Mouse (Mus musculus) MEL (cell line): ENCODE data around the gene Erc1. TPM values are rescaled to one million over a fixed set of nuclear protein-coding genes. Genes with fewer than 3 reads are reported as not detected.

Experiments
- DNase-seq: peaks from one replicate; pipeline ENCODE4 v3.0.0; 2011; ENCODE audit warnings: low read depth, low spot score
- H3K27ac ChIP-seq: 2 replicates; pipeline ENCODE4 v1.5.1; 2012; ENCODE audit warnings: low read depth, mild to moderate bottlenecking, control low read depth, low read length, moderate library complexity; ENCODE audit not compliant: control insufficient read depth
- H3K27me3 ChIP-seq, 2 experiments: fragments of 150-350 bp in 1 of 2; sonication (generic) in 1 of 2; 2 replicates each; pipeline ENCODE4 v1.6.1; 2012; ENCODE audit warnings: low read length in 2 of 2, mild to moderate bottlenecking in 2 of 2, improper control_type of control experiment in 1 of 2, moderate library complexity in 1 of 2; ENCODE audit not compliant: insufficient read depth in 2 of 2, control insufficient read depth in 1 of 2
- H3K36me3 ChIP-seq, 2 experiments: 2 replicates each; pipeline ENCODE4 v1.6.1; 2012 to 2014; ENCODE audit warnings: low read length in 2 of 2, improper control_type of control experiment in 1 of 2, inconsistent platforms in 1 of 2, mild to moderate bottlenecking in 1 of 2; ENCODE audit not compliant: insufficient read depth in 2 of 2, control insufficient read depth in 1 of 2
- H3K4me1 ChIP-seq, 2 experiments: fragments of 150-350 bp in 1 of 2; sonication (generic) in 1 of 2; 2 replicates each; pipeline ENCODE4 v1.6.1; 2012; ENCODE audit warnings: low read length in 2 of 2, improper control_type of control experiment in 1 of 2, mild to moderate bottlenecking in 1 of 2; ENCODE audit not compliant: insufficient read depth in 2 of 2, control insufficient read depth in 1 of 2
- H3K4me3 ChIP-seq, 2 experiments: fragments of 150-350 bp in 1 of 2; sonication (generic) in 1 of 2; 2 replicates each; pipeline ENCODE4 v1.5.1; 2012; ENCODE audit warnings: low read depth in 2 of 2, low read length in 2 of 2, mild to moderate bottlenecking in 2 of 2, moderate library complexity in 2 of 2, control low read depth in 1 of 2, improper control_type of control experiment in 1 of 2; ENCODE audit not compliant: control insufficient read depth in 1 of 2, insufficient read depth in 1 of 2
- H3K79me2 ChIP-seq: 2 replicates; pipeline ENCODE4 v1.6.1; 2012; ENCODE audit warnings: mild to moderate bottlenecking, low read length, moderate library complexity; ENCODE audit not compliant: control insufficient read depth, poor library complexity, insufficient read depth
- H3K9ac ChIP-seq: 2 replicates; pipeline ENCODE4 v1.6.1; 2012; ENCODE audit warnings: low read depth, mild to moderate bottlenecking, control low read depth, low read length, moderate library complexity; ENCODE audit not compliant: control insufficient read depth, poor library complexity, severe bottlenecking
- H3K9me3 ChIP-seq: fragments of 150-350 bp; sonication (generic); replicated peaks from 2 replicates; pipeline ENCODE4 v1.6.1; 2012; ENCODE audit warnings: mild to moderate bottlenecking, low read length, improper control_type of control experiment, moderate library complexity; ENCODE audit not compliant: insufficient read depth
- CHD1 ChIP-seq: IDR thresholded peaks from 2 replicates; pipeline ENCODE4 v1.6.1; 2012; ENCODE audit warnings: low read depth, mild to moderate bottlenecking, inconsistent platforms, low read length, improper control_type of control experiment
- CHD2 ChIP-seq: IDR thresholded peaks from 2 replicates; pipeline ENCODE4 v1.6.1; 2011; ENCODE audit warnings: low read length, improper control_type of control experiment
- CTCF ChIP-seq, 3 experiments: IDR thresholded peaks in 2 of 3; conservative IDR thresholded peaks in 1 of 3; 2 replicates each; pipeline ENCODE4 v1.5.1; 2011 to 2012; ENCODE audit warnings: low read length in 3 of 3, low read depth in 2 of 3, mild to moderate bottlenecking in 2 of 3, improper control_type of control experiment in 1 of 3, inconsistent platforms in 1 of 3, mixed read lengths in 1 of 3, moderate library complexity in 1 of 3; ENCODE audit not compliant: control insufficient read depth in 1 of 3, insufficient read depth in 1 of 3, poor library complexity in 1 of 3, severe bottlenecking in 1 of 3
- ELF1 ChIP-seq: IDR thresholded peaks from 2 replicates; pipeline ENCODE4 v1.6.1; 2014; ENCODE audit warnings: low read depth, mild to moderate bottlenecking, inconsistent platforms, low read length, improper control_type of control experiment, moderate library complexity
- EP300 ChIP-seq, 2 experiments: IDR thresholded peaks; 2 replicates each; pipeline ENCODE4 v1.6.1; 2011; ENCODE audit warnings: improper control_type of control experiment in 2 of 2, low read length in 2 of 2, low read depth in 1 of 2, mild to moderate bottlenecking in 1 of 2
- GATA1 ChIP-seq: IDR thresholded peaks from 2 replicates; pipeline ENCODE4 v1.6.1; 2011; ENCODE audit warnings: low read depth, low read length, improper control_type of control experiment
- HCFC1 ChIP-seq: IDR thresholded peaks from 2 replicates; pipeline ENCODE4 v1.6.1; 2012; ENCODE audit warnings: low read depth, mild to moderate bottlenecking, inconsistent platforms, low read length, improper control_type of control experiment, moderate library complexity
- JUND ChIP-seq: IDR thresholded peaks from 2 replicates; pipeline ENCODE4 v1.6.1; 2011; ENCODE audit warnings: low read depth, mild to moderate bottlenecking, improper control_type of control experiment, low read length
- MAFK ChIP-seq: IDR thresholded peaks from 2 replicates; pipeline ENCODE4 v1.6.1; 2011; ENCODE audit warnings: low read depth, mild to moderate bottlenecking, low read length, improper control_type of control experiment, borderline replicate concordance
- MAX ChIP-seq: IDR thresholded peaks from 2 replicates; pipeline ENCODE4 v1.6.1; 2011; ENCODE audit warnings: low read length, improper control_type of control experiment
- MEF2A ChIP-seq: IDR thresholded peaks from 2 replicates; pipeline ENCODE4 v1.6.1; 2014; ENCODE audit warnings: low read depth, mild to moderate bottlenecking, inconsistent platforms, low read length, improper control_type of control experiment; ENCODE audit not compliant: poor library complexity, insufficient replicate concordance, severe bottlenecking; ENCODE audit errors: extremely low read depth
- MXI1 ChIP-seq: IDR thresholded peaks from 2 replicates; pipeline ENCODE4 v1.6.1; 2011; ENCODE audit warnings: mild to moderate bottlenecking, low read depth, low read length, improper control_type of control experiment
- MYB ChIP-seq: IDR thresholded peaks from 2 replicates; pipeline ENCODE4 v1.6.1; 2011; ENCODE audit warnings: mild to moderate bottlenecking, low read depth, low read length, improper control_type of control experiment
- NRF1 ChIP-seq: IDR thresholded peaks from 2 replicates; pipeline ENCODE4 v1.6.1; 2014; ENCODE audit warnings: low read depth, mild to moderate bottlenecking, inconsistent platforms, low read length, improper control_type of control experiment, moderate library complexity; ENCODE audit not compliant: poor library complexity, insufficient read depth, severe bottlenecking
- POLR2AphosphoS5 ChIP-seq: IDR thresholded peaks from 2 replicates; pipeline ENCODE4 v1.6.1; 2012; ENCODE audit warnings: low read depth, borderline replicate concordance, mild to moderate bottlenecking, inconsistent platforms, low read length, moderate library complexity, mixed read lengths
- RAD21 ChIP-seq: IDR thresholded peaks from 2 replicates; pipeline ENCODE4 v1.6.1; 2011; ENCODE audit warnings: mild to moderate bottlenecking, low read depth, low read length, improper control_type of control experiment
- SMC3 ChIP-seq: IDR thresholded peaks from 2 replicates; pipeline ENCODE4 v1.6.1; 2011; ENCODE audit warnings: low read depth, low read length, improper control_type of control experiment
- TBP ChIP-seq: IDR thresholded peaks from 2 replicates; pipeline ENCODE4 v1.8.0; 2011; ENCODE audit warnings: low read depth, low read length, improper control_type of control experiment
- USF1 ChIP-seq: IDR thresholded peaks from 2 replicates; pipeline ENCODE4 v1.6.1; 2014; ENCODE audit warnings: low read depth, mild to moderate bottlenecking, inconsistent platforms, low read length, improper control_type of control experiment, moderate library complexity
- USF2 ChIP-seq, 2 experiments: IDR thresholded peaks; 2 replicates each; pipeline ENCODE4 v1.6.1; 2011 to 2012; ENCODE audit warnings: improper control_type of control experiment in 2 of 2, low read length in 2 of 2, borderline replicate concordance in 1 of 2, inconsistent platforms in 1 of 2, low read depth in 1 of 2, mild to moderate bottlenecking in 1 of 2; ENCODE audit not compliant: insufficient read depth in 1 of 2
- ZKSCAN1 ChIP-seq: IDR thresholded peaks from 2 replicates; pipeline ENCODE4 v1.6.1; 2012; ENCODE audit warnings: low read depth, mild to moderate bottlenecking, inconsistent platforms, low read length, improper control_type of control experiment, moderate library complexity
- ZNF384 ChIP-seq: IDR thresholded peaks from 2 replicates; pipeline ENCODE4 v1.6.1; 2012; ENCODE audit warnings: low read depth, mild to moderate bottlenecking, inconsistent platforms, low read length, improper control_type of control experiment
- polyA plus RNA-seq, 2 experiments: library from polyadenylated mRNA; stranded (reverse) in 1 of 2; unstranded in 1 of 2; fragments of >175 nt in 1 of 2; fragments of >200 nt in 1 of 2; gene quantifications; 2 replicates each; pipeline versions ENCODE4 v1.2.1 to v1.2.4; 2012; ENCODE audit warnings: low replicate concordance in 2 of 2, low read depth in 1 of 2; ENCODE audit not compliant: insufficient read length in 2 of 2, insufficient read depth in 1 of 2, missing spikeins in 1 of 2
- total RNA-seq: library from RNA; depleted of rRNA; stranded (reverse); fragments of 300-350 nt; gene quantifications from 2 replicates; pipeline ENCODE4 v1.2.3, GENCODE M21; 2012

Gene Erc1
- total and polyA plus RNA-seq, 3 experiments = 3.8 to 79.9 (median 9.4) TPM

- Histone ChIP-seq H3K27me3 (peaks cover 0 to 5% of the 10 kb centered on the region in 2 experiments; a peak in 2 of 4 replicates), H3K9ac (no peak overlapping the region), H3K27ac (no peak overlapping the region), H3K79me2 (no peaks in the 10 kb centered on the region), H3K4me1 (no peaks in the 10 kb centered on the region), H3K36me3 (no peaks in the 10 kb centered on the region), H3K4me3 (no peak overlapping the region), H3K9me3 (no peaks in the 10 kb centered on the region)
- no peak for DNase-seq
- TF ChIP-seq CHD2 (no peak), POLR2AphosphoS5 (no peak), CTCF (IDR thresholded peaks at IDR 0.05 in 2 of 3, conservative IDR thresholded peaks at IDR 0.05 in 1 of 3; ENCODE audit: control insufficient read depth in 1 of 3, insufficient read depth in 1 of 3, low read depth in 2 of 3, low read length in 3 of 3, poor library complexity in 1 of 3, severe bottlenecking in 1 of 3) (no peak), MXI1 (no peak), JUND (no peak), USF2 (IDR thresholded peaks at IDR 0.05; ENCODE audit: borderline replicate concordance in 1 of 2, insufficient read depth in 1 of 2, low read depth in 1 of 2, low read length in 2 of 2) (no peak), MAFK (no peak), SMC3 (no peak), RAD21 (no peak), GATA1 (no peak), NRF1 (no peak), ELF1 (no peak), USF1 (no peak), ZKSCAN1 (no peak), TBP (no peak), MAX (no peak), MYB (no peak)
Measured at GRCm38 (mm10) chr6:119533170-119533709, 314.7 kb downstream of the Erc1 start.

DNA sequence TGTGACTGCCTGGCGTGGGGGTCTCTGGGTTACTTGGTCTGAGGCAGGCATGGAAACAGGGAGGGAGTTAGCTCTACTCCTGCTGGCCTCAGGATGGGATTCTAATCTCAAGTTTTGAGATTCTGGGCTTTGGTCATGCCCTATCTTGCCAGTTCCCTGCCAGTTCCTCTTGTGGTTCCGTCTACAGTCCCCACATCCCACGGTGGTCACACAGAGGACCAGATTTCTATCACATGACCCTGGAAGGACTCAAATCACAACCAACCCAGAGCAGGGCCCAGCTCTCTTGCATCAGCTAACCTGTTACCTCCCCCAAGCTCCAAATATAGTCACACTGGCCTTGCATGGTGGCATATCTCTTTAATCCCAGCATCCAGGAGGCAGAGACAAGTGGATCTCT lies 318.3 kb downstream of the Erc1 start:
- Histone ChIP-seq H3K79me2 (no peaks in the 10 kb centered on the region), H3K27ac (no peak overlapping the region), H3K27me3 (peaks cover 0 to 8% of the 10 kb centered on the region in 2 experiments; a peak in 2 of 4 replicates), H3K9ac (no peak overlapping the region), H3K36me3 (no peaks in the 10 kb centered on the region), H3K9me3 (no peaks in the 10 kb centered on the region), H3K4me3 (no peak overlapping the region), H3K4me1 (no peaks in the 10 kb centered on the region)
- DNase-seq = no peak
- no peak for TF ChIP-seq RAD21
- TF ChIP-seq HCFC1 = no peak
- TF ChIP-seq EP300 (IDR thresholded peaks at IDR 0.05; ENCODE audit: low read depth in 1 of 2, low read length in 2 of 2) = no peak
- no peak for TF ChIP-seq ZNF384
- TF ChIP-seq TBP = no peak
- TF ChIP-seq MEF2A = no peak
- no peak for TF ChIP-seq CTCF (IDR thresholded peaks at IDR 0.05 in 2 of 3, conservative IDR thresholded peaks at IDR 0.05 in 1 of 3; ENCODE audit: control insufficient read depth in 1 of 3, insufficient read depth in 1 of 3, low read depth in 2 of 3, low read length in 3 of 3, poor library complexity in 1 of 3, severe bottlenecking in 1 of 3)
- no peak for TF ChIP-seq CHD1
